Mouse (Mus musculus): ENCODE measurements around the gene Adh6b.

Adh6b gene

GRCm38 (mm10) chr3:138341471-138341870 is at the start of gene Adh6b:
Gene Adh6b (plus strand): TSS chr3:138341775.
- in situ Hi-C loops (cut with MboI, MseI), result loop anchor here (25.0 kb wide), 1 partner anchor 1804 kb away; no protein-coding TSS in a partner anchor

GRCm38 (mm10) chr3:138293298-138293895 is 48.2 kb upstream of the Adh6b start:
- in situ Hi-C loops (cut with MboI, MseI), result no loop called here

GRCm38 (mm10) chr3:138300130-138300529 is 41.4 kb upstream of the Adh6b start:
- in situ Hi-C loops (cut with MboI, MseI), result no loop called here

GRCm38 (mm10) chr3:138302676-138303075 is 38.9 kb upstream of the Adh6b start:
- in situ Hi-C loops (cut with MboI, MseI), result no loop called here

GRCm38 (mm10) chr3:138303771-138304488 is 37.6 kb upstream of the Adh6b start:
- in situ Hi-C loops (cut with MboI, MseI), result no loop called here

- in situ Hi-C loops (cut with MboI, MseI), result no loop called here
These were observed 37.1 kb upstream of the Adh6b start for GRCm38 (mm10) chr3:138304489-138304871.

GRCm38 (mm10) chr3:138305486-138306289 is 35.9 kb upstream of the Adh6b start:
- in situ Hi-C loops (cut with MboI, MseI), result no loop called here

- in situ Hi-C loops (cut with MboI, MseI), result no loop called here
These were observed 35.3 kb upstream of the Adh6b start for GRCm38 (mm10) chr3:138306290-138306683.

GRCm38 (mm10) chr3:138309910-138310309 is 31.7 kb upstream of the Adh6b start:
- in situ Hi-C loops (cut with MboI, MseI), result no loop called here

- in situ Hi-C loops (cut with MboI, MseI), result no loop called here
These were observed 30.6 kb upstream of the Adh6b start for GRCm38 (mm10) chr3:138311015-138311414.

GRCm38 (mm10) chr3:138312965-138313364 is 28.6 kb upstream of the Adh6b start, which contains the start of gene Adh6a:
Gene Adh6a (plus strand): TSS chr3:138313286.
- in situ Hi-C loops (cut with MboI, MseI), result no loop called here

GRCm38 (mm10) chr3:138316908-138317472 is 24.6 kb upstream of the Adh6b start:
- in situ Hi-C loops (cut with MboI, MseI), result no loop called here

GRCm38 (mm10) chr3:138325001-138325400 is 16.6 kb upstream of the Adh6b start:
- in situ Hi-C loops (cut with MboI, MseI), result loop anchor here (25.0 kb wide), 1 partner anchor 1788 kb away; no protein-coding TSS in a partner anchor

- in situ Hi-C loops (cut with MboI, MseI), result loop anchor here (25.0 kb wide), 1 partner anchor 1788 kb away; no protein-coding TSS in a partner anchor
These were observed 16.1 kb upstream of the Adh6b start for GRCm38 (mm10) chr3:138325466-138325865.

GRCm38 (mm10) chr3:138333910-138334309 is 7.7 kb upstream of the Adh6b start:
- in situ Hi-C loops (cut with MboI, MseI), result loop anchor here (5.0 to 25.0 kb wide), 2 partner anchors 93 to 1797 kb away; no protein-coding TSS in a partner anchor

GRCm38 (mm10) chr3:138334320-138334719 is 7.3 kb upstream of the Adh6b start:
- in situ Hi-C loops (cut with MboI, MseI), result loop anchor here (5.0 to 25.0 kb wide), 2 partner anchors 93 to 1797 kb away; no protein-coding TSS in a partner anchor

GRCm38 (mm10) chr3:138335566-138335965 is 6.0 kb upstream of the Adh6b start:
- in situ Hi-C loops (cut with MboI, MseI), result loop anchor here (25.0 kb wide), 1 partner anchor 1798 kb away; no protein-coding TSS in a partner anchor

- in situ Hi-C loops (cut with MboI, MseI), result loop anchor here (25.0 kb wide), 1 partner anchor 1799 kb away; no protein-coding TSS in a partner anchor
These were observed 5.3 kb upstream of the Adh6b start for GRCm38 (mm10) chr3:138336104-138336754.

- in situ Hi-C loops (cut with MboI, MseI), result loop anchor here (5.0 to 25.0 kb wide), 2 partner anchors 65 to 1810 kb away; no protein-coding TSS in a partner anchor
These were observed 5.5 kb downstream of the Adh6b start for GRCm38 (mm10) chr3:138347041-138347440.

GRCm38 (mm10) chr3:138352012-138352809 is 10.6 kb downstream of the Adh6b start:
- in situ Hi-C loops (cut with MboI, MseI), result no loop called here

Data from T-helper 2 cell (primary cell).